In the genomic region with DNA sequence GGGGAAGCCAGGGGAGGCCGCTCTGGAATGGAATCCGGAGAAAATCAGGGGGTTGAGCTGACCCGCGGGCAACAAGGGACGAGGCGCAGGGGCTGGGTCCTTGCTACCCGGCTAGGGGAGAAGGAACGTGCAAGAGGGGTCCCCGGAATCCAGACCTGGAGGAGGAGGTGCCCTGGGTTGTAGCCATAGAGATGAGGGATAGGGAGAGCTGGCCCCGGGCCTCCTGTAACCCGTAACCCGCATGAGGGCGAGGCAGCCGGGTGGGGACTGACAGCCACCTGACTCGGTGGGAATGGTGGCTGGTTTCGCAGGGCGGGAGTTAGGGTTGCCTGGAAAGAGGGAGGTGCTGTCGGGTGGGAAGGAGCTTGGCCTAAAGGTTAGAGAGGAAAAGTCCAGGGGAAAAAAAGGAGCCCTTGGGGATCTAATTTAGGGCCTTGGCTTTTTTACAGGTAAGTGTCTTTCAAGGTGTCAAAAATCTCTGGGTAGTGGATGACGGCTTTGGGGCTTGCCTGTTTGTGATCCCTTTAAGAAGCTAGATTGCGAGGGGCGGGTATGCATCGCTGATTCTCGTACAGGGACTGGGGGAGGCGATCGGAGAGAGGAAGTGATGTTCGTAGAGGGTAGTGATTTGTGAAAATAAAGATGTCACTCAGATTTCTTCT, we compare ENCODE assay signal across 8 mouse cellular contexts. TPM values are rescaled to one million over a fixed set of nuclear protein-coding genes. Genes with fewer than 3 reads are reported as not detected.
DNase-seq lines count a peak whose midpoint lies in the region; ATAC-seq and TF ChIP-seq lines count a peak whose summit lies in the region.

A gene (minus strand): TSS at position 301 of the 662 bp plus-strand sequence.

- H3K27ac ChIP-seq in MEL (ENCODE audit: control insufficient read depth, low read depth, low read length): peak within 1 kb of the TSS; percentile 37
- H3K27ac ChIP-seq in cerebellum, adult 2 months (ENCODE audit: insufficient read depth, low read length): peak within 1 kb of the TSS; percentile 74
- H3K27ac ChIP-seq in hindbrain, embryonic 12.5 days: peak within 1 kb of the TSS; percentile 90

- TF ChIP-seq CTCF in MEL (IDR thresholded peaks at IDR 0.05 in 2 of 3, conservative IDR thresholded peaks at IDR 0.05 in 1 of 3; ENCODE audit: control insufficient read depth in 1 of 3, insufficient read depth in 1 of 3, low read depth in 2 of 3, low read length in 3 of 3, poor library complexity in 1 of 3, severe bottlenecking in 1 of 3): no peak
- no peak for TF ChIP-seq CTCF in cerebellum, adult 2 months (IDR thresholded peaks at IDR 0.05; ENCODE audit: borderline replicate concordance, insufficient read depth, low read depth, low read length)

- no peaks in the 10 kb centered on the region for H3K9me3 ChIP-seq in MEL (replicated peaks; ENCODE audit: insufficient read depth, low read length)
- H3K9me3 ChIP-seq in hindbrain, embryonic 12.5 days (replicated peaks): no peaks in the 10 kb centered on the region

- WGBS in cerebellum, adult 2 months: under 1% methylated on average over 26 of the region's 26 CpGs
- under 1% methylated on average over 26 of the region's 26 CpGs for WGBS in hindbrain, embryonic 12.5 days

- TF ChIP-seq POLR2A in MEL (IDR thresholded peaks at IDR 0.05; ENCODE audit: control insufficient read depth in 1 of 2, insufficient read depth in 1 of 2, low read depth in 1 of 2, low read length in 2 of 2, poor library complexity in 1 of 2): no peak
- peak; percentile 25; the same call in 1 of the 2 replicates for TF ChIP-seq POLR2A in cerebellum, adult 2 months (IDR thresholded peaks at IDR 0.05; ENCODE audit: borderline replicate concordance, insufficient read depth, low read length)

- H3K79me2 ChIP-seq in MEL (ENCODE audit: control insufficient read depth, insufficient read depth, low read length, poor library complexity): peaks cover 34% of the 10 kb centered on the region

- peak within 1 kb of the TSS; percentile 89 for H3K9ac ChIP-seq in MEL (ENCODE audit: control insufficient read depth, low read depth, low read length, poor library complexity, severe bottlenecking)
- H3K9ac ChIP-seq in hindbrain, embryonic 12.5 days: peak within 1 kb of the TSS; percentile 91

- peaks cover 15 to 30% of the 10 kb centered on the region in 2 experiments for H3K4me1 ChIP-seq in MEL (ENCODE audit: control insufficient read depth in 1 of 2, insufficient read depth in 2 of 2, low read length in 2 of 2)
- H3K4me1 ChIP-seq in cerebellum, adult 2 months (ENCODE audit: control insufficient read depth, insufficient read depth, low read length): peaks cover 5% of the 10 kb centered on the region
- peaks cover 15% of the 10 kb centered on the region for H3K4me1 ChIP-seq in hindbrain, embryonic 12.5 days

- peak within 1 kb of the TSS; percentile 91 to 100 for H3K4me3 ChIP-seq in MEL (ENCODE audit: control insufficient read depth in 1 of 2, insufficient read depth in 1 of 2, low read depth in 2 of 2, low read length in 2 of 2)
- peak within 1 kb of the TSS; percentile 87 for H3K4me3 ChIP-seq in cerebellum, adult 2 months (replicated peaks; ENCODE audit: insufficient read depth, low read depth, low read length)
- peak within 1 kb of the TSS; percentile 96 for H3K4me3 ChIP-seq in hindbrain, embryonic 12.5 days

- peak within 1 kb of the TSS; percentile 73 for H3K4me2 ChIP-seq in hindbrain, embryonic 12.5 days (replicated peaks)

- no peak for TF ChIP-seq RAD21 in MEL (IDR thresholded peaks at IDR 0.05; ENCODE audit: low read depth, low read length)

- H3K27me3 ChIP-seq in MEL (ENCODE audit: control insufficient read depth in 1 of 2, insufficient read depth in 2 of 2, low read length in 2 of 2): no peaks in the 10 kb centered on the region
- no peaks in the 10 kb centered on the region for H3K27me3 ChIP-seq in cerebellum, adult 2 months (ENCODE audit: control insufficient read depth, insufficient read depth, low read length)
- no peaks in the 10 kb centered on the region for H3K27me3 ChIP-seq in hindbrain, embryonic 12.5 days

- peaks cover 0 to 27% of the 10 kb centered on the region in 2 experiments; a peak in 2 of 4 replicates for H3K36me3 ChIP-seq in MEL (ENCODE audit: control insufficient read depth in 1 of 2, insufficient read depth in 2 of 2, low read length in 2 of 2)
- H3K36me3 ChIP-seq in hindbrain, embryonic 12.5 days: no peaks in the 10 kb centered on the region

- TF ChIP-seq EP300 in MEL (IDR thresholded peaks at IDR 0.05; ENCODE audit: low read depth in 1 of 2, low read length in 2 of 2): no peak

- peak; percentile 71 for DNase-seq in MEL (ENCODE audit: low read depth, low spot score)
- peak; percentile 78 for DNase-seq in cerebellum, adult 2 months
- DNase-seq in frontal cortex, postnatal 10 days (ENCODE audit: low spot score in 2 of 2): peak; percentile 60 to 65
- peak; percentile 63 to 70 for DNase-seq in layer of hippocampus, postnatal 10 days (ENCODE audit: low spot score in 2 of 2)
- peak; percentile 74 for DNase-seq in lung, postnatal 10 days
- peak; percentile 39 for DNase-seq in ovary, postnatal 10 days (ENCODE audit: low spot score)
- DNase-seq in thymus, postnatal 0 days (ENCODE audit: low spot score): peak; percentile 70

- ATAC-seq in hindbrain, embryonic 12.5 days (ENCODE audit: low FRiP score): peak; percentile 85

TF ChIP-seq in MEL, 35 proteins besides CTCF, POLR2A, EP300 and RAD21:
- peak; percentile 34; the same call in 1 of the 2 replicates for TF ChIP-seq RCOR1 (IDR thresholded peaks at IDR 0.05; ENCODE audit: low read depth, low read length)
- TF ChIP-seq ZKSCAN1 (IDR thresholded peaks at IDR 0.05; ENCODE audit: low read depth, low read length): no peak
- TF ChIP-seq SIN3A (IDR thresholded peaks at IDR 0.05; ENCODE audit: low read length): peak; percentile 55; the same call in 1 of the 2 replicates
- 0 out of 2 replicates have a peak, but pooled peaks have one; percentile 11 for TF ChIP-seq TBP (IDR thresholded peaks at IDR 0.05; ENCODE audit: low read depth, low read length)
- no peak for TF ChIP-seq KAT2A (conservative IDR thresholded peaks at IDR 0.05; ENCODE audit: low read depth, low read length)

RNA-seq across cellular contexts. Expression of the gene that starts here (rescaled TPM):
- not detected in 2 replicates for total RNA-seq in MEL (2012; rRNA removed)
- polyA plus RNA-seq in MEL (2012; ENCODE audit: insufficient read depth in 1 of 2, insufficient read length in 2 of 2, low read depth in 1 of 2, low replicate concordance in 2 of 2, missing spikeins in 1 of 2): under 1 TPM in 1 of 2 experiments, not detected in 1; 0.08 TPM
- polyA plus RNA-seq in cerebellum, adult 2 months (2012; rRNA removed): 0.52 and 0.75 TPM in 2 replicates
- polyA plus RNA-seq in hindbrain, embryonic 12.5 days (2016; fragmentation: Nextera tagmentation; extraction: Ambion mirVana): 0.43 TPM in 1 of 2 replicates, not detected in the other
- under 1 TPM in 1 of 2 experiments, not detected in 1; 0.75 TPM for total RNA-seq in layer of hippocampus, postnatal 10 days (2021)
- polyA plus RNA-seq in thymus, postnatal 0 days (2015; fragmentation: Nextera tagmentation; extraction: Ambion mirVana): 0.42 TPM in 1 of 2 replicates, not detected in the other

Comparison
In these comparisons a context has a peak if more than half of its experiments do, and no peak if none do; other contexts are left out.
1. Peak in every context shown above with its lines: DNase-seq, ATAC-seq, H3K4me3 ChIP-seq and H3K27ac ChIP-seq.
2. Peak in DNase-seq, H3K4me3 ChIP-seq, H3K27ac ChIP-seq and H3K9ac ChIP-seq in MEL; RNA of the gene not detected or under 1 TPM.
3. Peak in DNase-seq, H3K4me3 ChIP-seq and H3K27ac ChIP-seq in cerebellum, adult 2 months; RNA of the gene not detected or under 1 TPM.
4. Peak in ATAC-seq, H3K4me3 ChIP-seq, H3K27ac ChIP-seq, H3K9ac ChIP-seq and H3K4me2 ChIP-seq in hindbrain, embryonic 12.5 days; RNA of the gene not detected or under 1 TPM.
5. Peak in DNase-seq in layer of hippocampus, postnatal 10 days; RNA of the gene not detected or under 1 TPM.
6. Peak in DNase-seq in thymus, postnatal 0 days; RNA of the gene not detected or under 1 TPM.
7. H3K27ac ChIP-seq: peak in every context shown above with its lines; median percentile 90 in hindbrain, embryonic 12.5 days; 74 in cerebellum, adult 2 months; 37 in MEL.